Mouse (Mus musculus) kidney, adult 9 months (tissue): ENCODE data around the gene Crlf1.
"Not testable (repeated sequence)": the region's sequence is repeated elsewhere in the genome, so short reads cannot be mapped to it uniquely, and the experiment has no call there.

Experiments used
- DNase-seq: peaks from one replicate; pipeline ENCODE4 v3.0.0; 2022

The Crlf1 gene

GRCm38 (mm10) chr8:70500386-70501301 is 7.7 kb downstream of the Crlf1 start:
- no peak for DNase-seq

- no peak for DNase-seq
Observed at GRCm38 (mm10) chr8:70501820-70502529, 9.0 kb downstream of the Crlf1 start.

GRCm38 (mm10) chr8:70502540-70502939 is 9.6 kb downstream of the Crlf1 start:
- no peak for DNase-seq

- peak; percentile 73 for DNase-seq
Observed at GRCm38 (mm10) chr8:70503062-70503750, 10.2 kb downstream of the Crlf1 start.

- DNase-seq, result peak; percentile 61
Observed at GRCm38 (mm10) chr8:70504291-70504716, 11.3 kb downstream of the Crlf1 start.

GRCm38 (mm10) chr8:70504851-70505250 is 11.9 kb downstream of the Crlf1 start:
- DNase-seq, result peak; percentile 83

- DNase-seq, result no peak
Observed at GRCm38 (mm10) chr8:70505698-70506327, 12.9 kb downstream of the Crlf1 start.

GRCm38 (mm10) chr8:70506328-70507026 is 13.5 kb downstream of the Crlf1 start, which contains the start of gene Rex1bd:
Gene Rex1bd (minus strand): TSS chr8:70506752.
- peak; percentile 96 for DNase-seq

GRCm38 (mm10) chr8:70507027-70507393 is 14.1 kb downstream of the Crlf1 start:
- no peak for DNase-seq

GRCm38 (mm10) chr8:70509281-70509952 is 16.5 kb downstream of the Crlf1 start:
- DNase-seq, result no peak

GRCm38 (mm10) chr8:70510228-70510915 is 17.4 kb downstream of the Crlf1 start, which contains the start of gene Uba52:
Gene Uba52 (minus strand): TSS chr8:70510801.
- peak; percentile 98 for DNase-seq

- not testable (repeated sequence) for DNase-seq
Observed at GRCm38 (mm10) chr8:70511174-70511573, 18.2 kb downstream of the Crlf1 start.

GRCm38 (mm10) chr8:70511770-70512169 is 18.8 kb downstream of the Crlf1 start:
- DNase-seq, result no peak

- DNase-seq, result no peak
Observed at GRCm38 (mm10) chr8:70512253-70512903, 19.4 kb downstream of the Crlf1 start.

GRCm38 (mm10) chr8:70513441-70513840 is 20.5 kb downstream of the Crlf1 start:
- DNase-seq, result no peak

- no peak for DNase-seq
Observed at GRCm38 (mm10) chr8:70517940-70518643, 25.1 kb downstream of the Crlf1 start.

- DNase-seq, result no peak
Observed at GRCm38 (mm10) chr8:70519043-70519442, 26.1 kb downstream of the Crlf1 start.

- no peak for DNase-seq
Observed at GRCm38 (mm10) chr8:70519606-70520005, 26.6 kb downstream of the Crlf1 start.

- peak; percentile 98 for DNase-seq
Observed at GRCm38 (mm10) chr8:70522592-70523403, 29.8 kb downstream of the Crlf1 start.
